Mouse (Mus musculus) lung, adult 2 months (tissue): ENCODE results near the gene Nme7.

Experiments used
- CTCF ChIP-seq: fragments of 200-500 bp; IDR thresholded peaks from 2 replicates; pipeline ENCODE4 v1.5.1; 2011; ENCODE audit warnings: mild to moderate bottlenecking, low read length, control low read depth; ENCODE audit not compliant: insufficient read depth
- POLR2A ChIP-seq: fragments of 200-500 bp; IDR thresholded peaks from 2 replicates; pipeline ENCODE4 v1.6.1; 2011; ENCODE audit warnings: low read depth, mild to moderate bottlenecking, control low read depth, low read length, borderline replicate concordance; ENCODE audit errors: extremely low read depth

GRCm38 (mm10) chr1:164384354-164384753, 80.4 kb downstream of the Nme7 start:
- TF ChIP-seq CTCF (no peak), POLR2A (no peak)
